Mouse (Mus musculus) intestine, embryonic 16.5 days (tissue): ENCODE results near the gene Ubxn4. TPM values are rescaled to one million over a fixed set of nuclear protein-coding genes. Genes with fewer than 3 reads are reported as not detected.
"Not testable (repeated sequence)": the region's sequence is repeated elsewhere in the genome, so short reads cannot be mapped to it uniquely, and the experiment has no call there.

Source experiments
- ATAC-seq: fragments of 200-750 bp; cut with Nextera tagmentation; 2 replicates; pipeline ENCODE4 v1.8.0; 2017; ENCODE audit warnings: moderate TSS enrichment, moderate library complexity
- H3K27ac ChIP-seq: fragments of 300-500 bp; sonication (generic); 2 replicates; pipeline ENCODE4 v1.5.1; 2014; ENCODE audit warnings: mild to moderate bottlenecking, low read length
- H3K27me3 ChIP-seq: fragments of 300-500 bp; sonication (generic); replicated peaks from 2 replicates; pipeline ENCODE4 v1.6.1; 2014; ENCODE audit warnings: low read length, control low read depth, mixed read lengths; ENCODE audit not compliant: control insufficient read depth, insufficient read depth
- H3K36me3 ChIP-seq: fragments of 300-500 bp; sonication (generic); 2 replicates; pipeline ENCODE4 v1.6.1; 2014; ENCODE audit warnings: low read length, control low read depth; ENCODE audit not compliant: control insufficient read depth, insufficient read depth
- H3K4me1 ChIP-seq: fragments of 300-500 bp; sonication (generic); 2 replicates; pipeline ENCODE4 v1.6.1; 2014; ENCODE audit warnings: low read length, control low read depth, mixed read lengths; ENCODE audit not compliant: control insufficient read depth, insufficient read depth
- H3K4me2 ChIP-seq: fragments of 300-500 bp; sonication (generic); 2 replicates; pipeline ENCODE4 v1.6.1; 2014; ENCODE audit warnings: low read depth, low read length, control low read depth
- H3K4me3 ChIP-seq: fragments of 300-500 bp; sonication (generic); 2 replicates; pipeline ENCODE4 v1.5.1; 2014; ENCODE audit warnings: mild to moderate bottlenecking, low read length
- H3K9ac ChIP-seq: fragments of 300-500 bp; sonication (generic); 2 replicates; pipeline ENCODE4 v1.6.1; 2014; ENCODE audit warnings: low read depth, low read length
- H3K9me3 ChIP-seq: fragments of 300-500 bp; sonication (generic); 2 replicates; pipeline ENCODE4 v1.6.1; 2016; ENCODE audit warnings: low read length, control low read depth; ENCODE audit not compliant: control insufficient read depth
- WGBS: fragments of 180-500 bp; shearing (Covaris S2); extraction: QIAGEN DNeasy Blood & Tissue Kit; methylation state at CpG from one replicate; pipeline ENCODE4 v1.1.7; 2014; 5-methylcytosine and 5-hydroxymethylcytosine counted together
- polyA plus RNA-seq: library from polyadenylated mRNA; unstranded; fragments of >200 nt; fragmentation: Nextera tagmentation; extraction: Ambion mirVana; gene quantifications from 2 replicates; pipeline ENCODE4 v1.2.1, GENCODE M21; 2015

Gene Ubxn4
- polyA plus RNA-seq, 1 experiment from 2014 or later = 77.5 TPM

DNA sequence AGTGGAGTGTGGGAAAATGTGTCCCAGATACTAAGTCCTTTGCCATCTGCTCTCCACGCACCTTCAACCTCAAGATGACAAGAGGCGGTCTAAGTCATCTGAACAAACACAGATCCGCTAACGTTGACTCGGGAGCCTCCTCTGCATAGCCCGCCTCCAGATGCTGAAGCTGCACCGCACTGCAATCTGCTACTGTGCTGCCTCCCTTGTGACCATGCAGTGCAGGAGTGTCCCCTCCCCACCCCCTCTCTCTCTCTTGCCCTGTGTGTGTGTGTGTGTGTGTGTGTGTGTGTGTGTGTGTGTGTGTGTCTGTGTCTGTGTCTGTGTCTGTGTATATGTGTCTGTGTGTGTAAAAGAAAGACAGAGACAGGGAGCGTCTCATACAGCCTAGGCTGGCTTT lies 51.5 kb downstream of the Ubxn4 start:
- no peak overlapping the region for H3K27ac ChIP-seq
- no peak for ATAC-seq
- no peak overlapping the region for H3K4me3 ChIP-seq
- no peaks in the 10 kb centered on the region for H3K9me3 ChIP-seq
- H3K4me1 ChIP-seq = no peaks in the 10 kb centered on the region
- no peaks in the 10 kb centered on the region for H3K36me3 ChIP-seq
- H3K4me2 ChIP-seq = no peak overlapping the region
- WGBS = 74% methylated on average over 8 of the region's 8 CpGs
- no peaks in the 10 kb centered on the region for H3K27me3 ChIP-seq
- H3K9ac ChIP-seq = no peak overlapping the region

DNA sequence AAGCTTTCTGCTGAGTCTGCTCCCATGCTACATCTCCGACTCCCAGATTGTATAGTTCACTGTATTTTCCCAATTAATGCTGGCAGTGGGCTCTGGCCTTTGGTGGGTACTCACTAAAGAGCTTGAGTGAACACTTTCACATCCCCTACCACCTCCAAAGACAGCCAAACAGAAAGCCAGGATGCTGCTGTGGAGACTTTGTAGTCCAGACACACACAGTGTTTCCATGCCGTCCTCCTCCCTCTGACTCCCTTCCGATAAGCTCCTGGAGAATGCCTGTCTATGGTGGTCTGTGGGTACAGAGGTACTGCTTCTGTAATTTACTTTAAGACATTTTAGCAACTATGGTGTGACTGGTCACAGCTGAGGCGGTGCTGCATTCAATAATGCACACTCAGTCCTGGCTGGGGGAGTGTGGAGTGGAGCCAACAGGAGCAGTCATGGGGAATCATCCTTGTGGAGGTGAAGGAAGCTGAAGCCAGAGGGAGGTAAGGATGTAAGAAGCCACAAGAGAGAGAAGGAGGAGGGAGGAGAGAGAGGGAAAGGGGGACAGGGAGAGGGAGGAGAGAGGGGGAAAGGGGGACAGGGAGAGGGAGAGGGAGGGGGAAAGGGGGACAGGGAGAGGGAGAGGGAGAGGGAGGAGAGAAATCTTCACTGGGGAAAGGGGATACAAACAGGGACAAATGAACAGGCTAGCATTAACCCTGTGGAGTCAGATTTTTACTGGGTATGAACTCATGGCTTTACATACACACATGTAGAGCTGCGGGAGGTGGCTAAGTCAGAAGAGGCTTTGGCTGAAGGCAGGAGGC lies 52.2 kb downstream of the Ubxn4 start:
- Histone ChIP-seq H3K4me1 (no peaks in the 10 kb centered on the region), H3K9me3 (no peaks in the 10 kb centered on the region), H3K27ac (no peak overlapping the region), H3K4me3 (no peak overlapping the region), H3K36me3 (no peaks in the 10 kb centered on the region), H3K27me3 (no peaks in the 10 kb centered on the region), H3K9ac (no peak overlapping the region), H3K4me2 (no peak overlapping the region)
- ATAC-seq = 0 out of 2 replicates have a peak, but pooled peaks have one; percentile 9
- 70% methylated on average over 5 of the region's 5 CpGs for WGBS

DNA sequence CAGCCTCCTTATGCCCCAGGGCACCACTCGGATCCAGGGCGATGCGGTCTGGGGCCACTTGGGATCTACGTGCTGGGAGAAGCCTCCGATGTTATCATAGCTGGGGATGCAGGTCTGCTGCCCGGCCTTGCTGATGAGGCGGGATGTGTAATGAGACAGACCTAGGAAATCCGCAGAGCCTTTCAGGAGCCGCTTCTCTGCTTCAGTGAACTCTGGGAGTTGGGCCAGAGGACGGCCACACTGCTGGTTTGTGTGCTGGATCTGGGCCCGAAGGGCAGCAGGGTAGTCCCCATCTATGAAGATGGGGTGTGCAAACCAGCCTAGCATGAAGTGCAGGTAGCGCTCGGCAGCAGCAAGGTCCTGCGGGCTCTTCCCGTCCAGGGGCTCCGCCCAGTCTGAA lies 60.1 kb downstream of the Ubxn4 start:
- Histone ChIP-seq H3K4me1 (no peaks in the 10 kb centered on the region), H3K4me2 (no peak overlapping the region), H3K36me3 (no peaks in the 10 kb centered on the region), H3K9ac (no peak overlapping the region), H3K4me3 (no peak overlapping the region), H3K27ac (no peak overlapping the region), H3K27me3 (no peaks in the 10 kb centered on the region), H3K9me3 (no peaks in the 10 kb centered on the region)
- 90% methylated on average over 16 of the region's 16 CpGs for WGBS
- no peak for ATAC-seq

DNA sequence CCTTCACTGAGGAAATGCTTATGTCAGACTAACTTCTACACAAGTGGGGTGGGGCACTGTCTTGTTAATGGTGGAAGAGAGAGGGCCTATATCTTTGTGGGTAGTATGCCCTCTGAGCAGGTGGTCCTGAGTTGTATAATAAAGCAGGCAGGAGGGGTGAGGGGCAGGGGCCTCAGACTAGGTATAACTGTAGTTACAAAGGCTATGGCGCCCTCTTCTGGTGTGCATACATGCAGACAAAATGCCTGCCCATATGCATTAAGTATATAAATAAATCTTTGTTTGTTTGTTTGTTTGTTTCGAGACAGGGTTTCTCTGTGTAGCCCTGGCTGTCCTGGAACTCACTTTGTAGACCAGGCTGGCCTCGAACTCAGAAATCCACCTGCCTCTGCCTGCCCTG lies 65.3 kb downstream of the Ubxn4 start:
- no peaks in the 10 kb centered on the region for H3K27me3 ChIP-seq
- no peak overlapping the region for H3K27ac ChIP-seq
- no peaks in the 10 kb centered on the region for H3K36me3 ChIP-seq
- H3K9me3 ChIP-seq = no peaks in the 10 kb centered on the region
- H3K4me1 ChIP-seq = no peaks in the 10 kb centered on the region
- no peak overlapping the region for H3K4me2 ChIP-seq
- no peak overlapping the region for H3K9ac ChIP-seq
- WGBS = 80% methylated on average over 3 of the region's 3 CpGs
- ATAC-seq = no peak
- no peak overlapping the region for H3K4me3 ChIP-seq

DNA sequence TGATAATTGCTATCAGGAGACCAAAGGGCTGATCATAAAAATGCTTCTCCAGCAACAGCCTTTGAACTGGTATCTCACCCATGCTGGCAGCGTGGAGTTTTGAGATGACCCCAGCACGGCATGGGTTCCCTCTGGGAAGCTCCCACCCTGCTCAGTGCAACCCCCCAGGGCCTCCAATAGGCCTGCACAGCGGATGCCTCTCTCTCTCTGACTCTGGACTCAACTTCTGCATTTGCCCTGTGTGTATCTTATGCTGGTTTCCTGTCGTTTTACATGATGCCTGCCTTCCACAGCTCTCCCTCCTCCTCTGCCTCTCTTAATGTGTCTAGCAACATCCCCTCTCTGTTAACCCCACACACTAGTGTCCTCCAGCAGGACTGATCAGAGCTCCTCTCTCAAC lies 70.9 kb downstream of the Ubxn4 start:
- 45% methylated on average over 4 of the region's 4 CpGs for WGBS
- Histone ChIP-seq H3K4me2 (no peak overlapping the region), H3K36me3 (no peaks in the 10 kb centered on the region), H3K4me1 (no peaks in the 10 kb centered on the region), H3K9ac (0 out of 2 replicates have a peak overlapping the region, but pooled peaks have one; percentile 14), H3K9me3 (no peaks in the 10 kb centered on the region), H3K27me3 (no peaks in the 10 kb centered on the region), H3K27ac (peak overlapping the region; percentile 37; the same call in 1 of the 2 replicates), H3K4me3 (no peak overlapping the region)
- peak; percentile 84 for ATAC-seq

DNA sequence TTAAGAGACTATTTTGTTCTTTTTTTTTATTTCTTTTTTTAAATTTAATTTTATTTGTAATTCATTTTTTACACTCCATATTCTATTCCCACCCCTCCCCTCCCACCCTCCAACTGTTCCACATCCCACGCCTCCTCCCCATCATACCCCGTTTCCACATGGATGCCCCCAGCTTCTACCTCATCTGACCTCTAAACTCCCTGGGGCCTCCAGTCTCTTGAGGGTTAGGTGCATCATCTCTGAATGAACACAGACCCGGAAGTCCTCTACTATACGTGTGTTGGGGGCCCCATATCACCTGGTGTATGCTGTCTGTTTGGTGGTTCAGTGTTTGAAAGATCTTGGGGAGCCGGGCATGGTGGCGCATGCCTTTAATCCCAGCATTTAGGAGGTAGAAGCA lies 75.5 kb downstream of the Ubxn4 start:
- H3K4me1 ChIP-seq, H3K9ac ChIP-seq, ATAC-seq, H3K27me3 ChIP-seq, H3K4me3 ChIP-seq, H3K36me3 ChIP-seq, H3K27ac ChIP-seq, H3K9me3 ChIP-seq, H3K4me2 ChIP-seq: not testable (repeated sequence)
- WGBS = 86% methylated on average over 6 of the region's 6 CpGs

DNA sequence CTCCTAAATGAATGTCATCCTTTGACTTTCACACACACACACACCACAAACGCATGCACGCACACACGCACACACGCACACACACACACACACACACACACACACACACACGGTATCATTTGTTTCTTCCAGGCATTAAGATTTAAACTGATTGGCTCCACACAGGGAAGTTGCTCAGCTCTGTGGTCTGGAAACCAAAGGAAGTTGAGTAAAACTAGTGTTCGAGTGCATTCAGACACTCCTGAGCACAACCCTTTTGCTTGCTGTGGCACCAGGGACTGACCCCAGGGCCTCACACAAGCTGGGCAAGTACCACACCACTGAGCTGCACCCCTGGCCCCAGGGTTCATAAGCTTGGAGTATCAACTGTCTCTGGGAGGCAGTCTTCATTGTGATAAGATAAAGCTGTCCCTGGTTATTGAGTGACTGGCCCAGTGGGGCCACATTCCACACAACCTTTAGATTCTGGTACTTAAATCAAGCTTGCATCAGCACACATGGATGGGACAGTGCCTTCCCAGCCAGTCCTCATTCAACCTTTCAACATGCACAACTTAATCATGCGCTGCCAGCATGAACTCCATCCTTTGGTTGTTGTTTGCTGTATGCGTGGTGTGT lies 79.4 kb downstream of the Ubxn4 start:
- 83% methylated on average over 8 of the region's 8 CpGs for WGBS
- H3K27ac ChIP-seq = peak overlapping the region; percentile 48
- H3K36me3 ChIP-seq = no peaks in the 10 kb centered on the region
- no peaks in the 10 kb centered on the region for H3K27me3 ChIP-seq
- no peaks in the 10 kb centered on the region for H3K9me3 ChIP-seq
- no peak overlapping the region for H3K4me3 ChIP-seq
- 0 out of 2 replicates have a peak overlapping the region, but pooled peaks have one; percentile 24 for H3K9ac ChIP-seq
- H3K4me1 ChIP-seq = peaks cover 2% of the 10 kb centered on the region; the same call in 1 of the 2 replicates
- peak; percentile 95 for ATAC-seq
- 0 out of 2 replicates have a peak overlapping the region, but pooled peaks have one; percentile 10 for H3K4me2 ChIP-seq

DNA sequence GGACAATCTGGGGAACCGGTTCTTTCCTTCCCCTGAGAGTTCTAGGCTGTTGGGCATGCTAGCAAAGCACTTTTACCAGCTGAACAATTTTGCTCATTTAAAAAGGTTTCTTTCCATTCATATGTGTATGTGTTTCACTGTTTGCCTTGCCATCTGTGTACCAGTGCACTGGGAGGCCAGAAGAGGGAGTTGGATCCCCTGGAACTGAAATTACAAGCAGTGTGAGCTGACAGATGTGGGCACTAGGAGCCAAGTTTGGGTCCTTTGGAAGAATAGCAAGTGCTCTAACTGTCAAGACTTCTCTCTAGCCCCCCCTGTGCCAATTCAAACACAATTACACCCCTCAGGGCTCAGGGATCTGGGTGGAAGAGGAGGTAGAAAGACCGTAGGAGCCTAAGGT lies 81.0 kb downstream of the Ubxn4 start:
- ATAC-seq = no peak
- H3K27me3 ChIP-seq = no peaks in the 10 kb centered on the region
- 80% methylated on average over 2 of the region's 2 CpGs for WGBS
- no peak overlapping the region for H3K4me2 ChIP-seq
- H3K4me1 ChIP-seq = peaks cover 2% of the 10 kb centered on the region; the same call in 1 of the 2 replicates
- no peak overlapping the region; the same call in 1 of the 2 replicates for H3K4me3 ChIP-seq
- H3K9me3 ChIP-seq = no peaks in the 10 kb centered on the region
- peak overlapping the region; percentile 29; the same call in 1 of the 2 replicates for H3K9ac ChIP-seq
- H3K36me3 ChIP-seq = no peaks in the 10 kb centered on the region
- H3K27ac ChIP-seq = peak overlapping the region; percentile 53

DNA sequence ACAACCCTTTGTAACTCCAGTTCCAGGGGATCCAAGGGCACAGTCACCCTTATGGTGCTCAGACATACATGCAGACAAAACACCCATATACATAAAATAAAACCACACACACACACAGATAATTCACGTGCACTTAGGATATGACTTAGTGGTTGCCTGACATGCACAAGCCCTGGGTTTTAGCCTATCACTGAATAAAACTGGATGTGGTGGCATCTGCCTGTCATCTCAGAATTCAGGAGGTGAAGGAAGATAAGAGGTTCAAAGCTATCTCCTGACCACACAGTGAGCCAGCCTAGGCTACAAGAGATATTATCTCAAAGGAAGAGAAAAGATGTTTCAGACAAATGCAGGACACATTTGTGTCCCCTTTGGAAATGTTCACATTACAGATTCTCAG lies 83.4 kb downstream of the Ubxn4 start:
- Histone ChIP-seq H3K27ac (peak overlapping the region; percentile 43; the same call in 1 of the 2 replicates), H3K4me1 (peaks cover 2% of the 10 kb centered on the region; the same call in 1 of the 2 replicates), H3K9me3 (no peaks in the 10 kb centered on the region), H3K9ac (no peak overlapping the region), H3K4me3 (peak overlapping the region; percentile 28), H3K4me2 (no peak overlapping the region), H3K36me3 (peaks cover 4% of the 10 kb centered on the region; the same call in 1 of the 2 replicates), H3K27me3 (no peaks in the 10 kb centered on the region)
- ATAC-seq = no peak
- 86% methylated on average over 1 of the region's 1 CpGs for WGBS
